Mouse (Mus musculus) stomach, postnatal 0 days (tissue): ENCODE results near the gene Rabl2.

Experiments used
- CTCF ChIP-seq: IDR thresholded peaks from 2 replicates; pipeline ENCODE4 v1.5.1; 2016; ENCODE audit warnings: antibody characterized with exemption, low read depth, mild to moderate bottlenecking, moderate library complexity
- EP300 ChIP-seq: optimal IDR thresholded peaks from 2 replicates; pipeline ENCODE3; 2016; ENCODE audit warnings: antibody characterized with exemption

DNA sequence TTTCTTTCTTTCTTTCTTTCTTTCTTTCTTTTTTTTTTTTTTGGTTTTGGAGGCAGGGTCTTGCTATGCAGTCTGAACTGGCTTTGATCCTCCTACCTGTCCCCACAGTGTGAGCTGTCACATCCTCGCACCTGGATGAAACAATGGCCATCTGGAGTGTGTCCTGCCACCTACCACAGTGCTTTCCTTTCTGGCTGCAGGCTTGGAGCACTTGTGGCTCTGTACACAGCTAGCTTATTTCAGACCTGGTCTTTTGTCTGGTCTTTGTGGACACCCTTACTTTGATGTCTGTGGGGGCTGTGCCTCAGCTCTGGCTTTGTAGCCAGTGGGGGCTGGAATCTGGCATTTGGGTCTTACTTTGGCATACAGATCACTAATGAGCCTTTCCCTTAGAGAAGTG, 40.0 kb downstream of the Rabl2 start:
- TF ChIP-seq EP300 (no peak), CTCF (no peak)
